ENCODE assay signal across 24 mouse cellular contexts in genomic region chr8:46375986-46376385, GRCm38 (mm10).
"Had no signal": no experiment of that assay in that cellular context is flagged by ENCODE, and none has a peak within 500 bp of the region (broad histone marks: within the 10 kb centered on the region; RNA-seq: fewer than 3 reads in every experiment).

No protein-coding gene starts in this region.

- H3K4me2 ChIP-seq: heart, embryonic 12.5 days; hindbrain, embryonic 12.5 days; hindbrain, embryonic 14.5 days; intestine, embryonic 15.5 days; limb, embryonic 13.5 days had no signal

- H3K9ac ChIP-seq: forebrain, postnatal 0 days; heart, embryonic 12.5 days; hindbrain, embryonic 12.5 days; hindbrain, embryonic 14.5 days; intestine, embryonic 15.5 days; limb, embryonic 13.5 days had no signal

- H3K4me3 ChIP-seq: heart, embryonic 10.5 days; heart, embryonic 12.5 days; hindbrain, embryonic 10.5 days; hindbrain, embryonic 12.5 days; intestine, embryonic 15.5 days; layer of hippocampus, adult 2 months; left cerebral cortex, adult 2 months; limb, embryonic 13.5 days had no signal

- H3K9me3 ChIP-seq: heart, embryonic 10.5 days; hindbrain, embryonic 12.5 days; intestine, embryonic 15.5 days; limb, embryonic 13.5 days had no signal

- H3K36me3 ChIP-seq: heart, embryonic 10.5 days; heart, embryonic 12.5 days; hindbrain, embryonic 10.5 days; hindbrain, embryonic 12.5 days; intestine, embryonic 15.5 days; limb, embryonic 13.5 days had no signal

- H3K27ac ChIP-seq: heart, embryonic 10.5 days; hindbrain, embryonic 10.5 days; hindbrain, embryonic 12.5 days; hindbrain, embryonic 14.5 days; intestine, embryonic 15.5 days; layer of hippocampus, adult 2 months; left cerebral cortex, adult 2 months; limb, embryonic 13.5 days had no signal

- H3K4me1 ChIP-seq: heart, embryonic 10.5 days; hindbrain, embryonic 10.5 days; hindbrain, embryonic 12.5 days; intestine, embryonic 15.5 days; limb, embryonic 13.5 days had no signal

- H3K27me3 ChIP-seq: heart, embryonic 12.5 days; hindbrain, embryonic 12.5 days; intestine, embryonic 15.5 days; limb, embryonic 13.5 days had no signal

- ATAC-seq: forebrain, postnatal 0 days; hindbrain, embryonic 16.5 days; inflammation-experienced regulatory T-cells, adult 6 months; intestine, embryonic 15.5 days; intestine, postnatal 0 days had no signal

- DNase-seq: forebrain, postnatal 0 days; gastrocnemius, postnatal 14 days; gastrocnemius, postnatal 36 days; heart, adult 18-20 months; heart, postnatal 10 days; heart, postnatal 4 days; kidney, adult 18-20 months; kidney, adult 8-10 months; kidney, postnatal 10 days; kidney, postnatal 25 days; kidney, postnatal 4 days; left cerebral cortex, postnatal 4 days had no signal
